Mouse (Mus musculus): ENCODE results near the gene Stkld1.

- no peak for TF ChIP-seq CTCF (IDR thresholded peaks at IDR 0.05; ENCODE audit: control insufficient read depth, insufficient read depth, insufficient replicate concordance, low read depth, low read length)
- no peak for TF ChIP-seq POLR2A (IDR thresholded peaks at IDR 0.05; ENCODE audit: control insufficient read depth, low read depth, low read length)
Measured at GRCm38 (mm10) chr2:26952866-26953265, 19.0 kb downstream of the Stkld1 start.

Data from testis, adult 2 months (tissue).